Mouse (Mus musculus) c-Kit-positive CD71-positive TER-119-positive erythroid progenitor cells, embryonic 14.5 days (primary cell): ENCODE measurements around the gene 2200002D01Rik.

ENCODE experiments used
- DNase-seq: peaks from one replicate; pipeline ENCODE4 v3.0.0-alpha.2; 2013; ENCODE audit warnings: low spot score

The 2200002D01Rik gene

GRCm38 (mm10) chr7:29279261-29279660 lies 31.0 kb upstream of the 2200002D01Rik start:
- no peak for DNase-seq

- no peak for DNase-seq
These were observed 29.2 kb upstream of the 2200002D01Rik start for GRCm38 (mm10) chr7:29277510-29277909.

GRCm38 (mm10) chr7:29276715-29277114 lies 28.4 kb upstream of the 2200002D01Rik start:
- DNase-seq: no peak

GRCm38 (mm10) chr7:29271687-29272465 lies 23.6 kb upstream of the 2200002D01Rik start:
- DNase-seq: no peak

- no peak for DNase-seq
These were observed 22.2 kb upstream of the 2200002D01Rik start for GRCm38 (mm10) chr7:29270445-29270844.

- DNase-seq: no peak
These were observed 18.7 kb upstream of the 2200002D01Rik start for GRCm38 (mm10) chr7:29266931-29267330.

GRCm38 (mm10) chr7:29265636-29266035 lies 17.4 kb upstream of the 2200002D01Rik start:
- no peak for DNase-seq

- no peak for DNase-seq
These were observed 15.6 kb upstream of the 2200002D01Rik start for GRCm38 (mm10) chr7:29263831-29264230.

- no peak for DNase-seq
These were observed 13.9 kb upstream of the 2200002D01Rik start for GRCm38 (mm10) chr7:29262151-29262550.

GRCm38 (mm10) chr7:29259781-29260730 lies 11.8 kb upstream of the 2200002D01Rik start:
- DNase-seq: no peak

GRCm38 (mm10) chr7:29257368-29257767 lies 9.1 kb upstream of the 2200002D01Rik start:
- no peak for DNase-seq

- no peak for DNase-seq
These were observed 7.6 kb upstream of the 2200002D01Rik start for GRCm38 (mm10) chr7:29255875-29256274.

GRCm38 (mm10) chr7:29253842-29254241 lies 5.6 kb upstream of the 2200002D01Rik start:
- no peak for DNase-seq

- DNase-seq: no peak
These were observed 2.9 kb upstream of the 2200002D01Rik start for GRCm38 (mm10) chr7:29251166-29251565.

GRCm38 (mm10) chr7:29247706-29248105 lies 560 bp downstream of the 2200002D01Rik start:
- no peak for DNase-seq

- peak; percentile 71 for DNase-seq
These were observed 959 bp downstream of the 2200002D01Rik start for GRCm38 (mm10) chr7:29247314-29247700.

GRCm38 (mm10) chr7:29246619-29247313 lies 1.5 kb downstream of the 2200002D01Rik start:
- no peak for DNase-seq

GRCm38 (mm10) chr7:29246015-29246414 lies 2.3 kb downstream of the 2200002D01Rik start:
- no peak for DNase-seq

GRCm38 (mm10) chr7:29244732-29245416 lies 3.4 kb downstream of the 2200002D01Rik start:
- DNase-seq: no peak

- DNase-seq: peak; percentile 99
These were observed 10.0 kb downstream of the 2200002D01Rik start, which contains the start of gene Yif1b for GRCm38 (mm10) chr7:29238019-29238967. Gene Yif1b, plus strand, starts transcription at chr7:29238329.
